Mouse (Mus musculus) CD4-positive, CD25-positive, alpha-beta regulatory T cell, adult 2 months (primary cell): Measurements from ENCODE around the gene Cntn4.

Experiments used
- DNase-seq: peaks from one replicate; pipeline ENCODE4 v3.0.0-alpha.2; 2012; ENCODE audit warnings: low read depth, low spot score

The Cntn4 gene

DNA sequence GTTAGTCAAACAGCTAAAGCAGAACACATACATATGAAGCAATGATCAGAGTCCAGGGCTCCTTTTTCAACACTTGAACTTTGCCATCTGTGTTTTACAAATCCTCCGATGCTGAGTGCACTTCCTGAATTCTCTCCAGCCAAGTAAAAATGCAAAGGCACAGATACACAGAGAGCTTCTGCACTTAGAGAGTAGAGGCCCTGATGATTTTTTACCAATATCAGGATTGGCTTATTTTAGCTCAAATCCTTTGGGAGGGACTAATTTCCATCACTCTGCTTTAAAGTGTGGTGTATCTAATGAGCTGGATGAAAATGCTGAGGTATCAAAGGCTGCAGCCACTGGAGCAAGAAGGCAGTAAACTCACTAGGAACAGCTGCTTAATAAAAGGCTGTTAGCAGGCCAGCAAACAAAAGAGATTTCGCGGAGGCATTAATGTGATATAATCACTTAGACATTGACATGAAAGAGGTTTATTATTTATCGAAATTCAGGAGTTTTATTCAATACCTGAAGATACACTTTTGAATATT is 400.7 kb downstream of the Cntn4 start:
- no peak for DNase-seq

DNA sequence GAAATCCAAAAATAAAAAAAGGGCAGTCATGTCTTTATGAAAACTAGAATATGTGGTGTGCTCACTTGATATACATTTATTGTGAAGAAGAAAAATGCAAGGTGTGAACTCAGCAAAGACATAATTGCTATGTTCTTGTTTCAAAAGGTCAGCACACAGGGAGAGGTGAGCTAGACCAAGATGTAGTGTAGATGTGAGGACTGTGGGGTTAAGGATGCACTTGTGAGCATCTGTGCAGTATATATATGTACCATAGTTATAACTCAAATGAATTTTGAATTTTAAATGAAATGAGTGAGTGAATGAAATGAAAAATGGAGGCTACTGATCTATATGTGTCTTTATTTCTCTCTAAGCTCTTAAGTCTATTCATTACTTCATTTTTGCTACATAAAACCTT is 401.2 kb downstream of the Cntn4 start:
- DNase-seq = no peak

DNA sequence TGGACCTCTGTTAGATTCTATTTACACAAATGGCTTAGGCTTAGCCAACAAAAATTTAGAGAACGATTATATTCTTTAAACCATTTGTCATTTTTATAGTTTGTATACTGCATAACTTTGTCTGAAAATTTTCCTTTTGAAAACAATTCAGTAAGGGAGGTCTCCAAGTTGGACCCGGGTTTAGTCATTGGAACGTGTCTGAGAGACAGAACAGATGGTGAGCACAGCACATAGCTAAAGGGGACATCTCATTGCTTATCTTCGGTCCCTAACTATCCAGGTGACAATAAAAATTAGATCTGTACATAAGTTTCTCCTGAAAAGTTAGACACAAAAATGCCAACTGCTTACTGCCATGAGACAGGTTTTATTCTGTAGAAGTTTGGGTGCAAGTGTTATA is 420.4 kb downstream of the Cntn4 start:
- no peak for DNase-seq

DNA sequence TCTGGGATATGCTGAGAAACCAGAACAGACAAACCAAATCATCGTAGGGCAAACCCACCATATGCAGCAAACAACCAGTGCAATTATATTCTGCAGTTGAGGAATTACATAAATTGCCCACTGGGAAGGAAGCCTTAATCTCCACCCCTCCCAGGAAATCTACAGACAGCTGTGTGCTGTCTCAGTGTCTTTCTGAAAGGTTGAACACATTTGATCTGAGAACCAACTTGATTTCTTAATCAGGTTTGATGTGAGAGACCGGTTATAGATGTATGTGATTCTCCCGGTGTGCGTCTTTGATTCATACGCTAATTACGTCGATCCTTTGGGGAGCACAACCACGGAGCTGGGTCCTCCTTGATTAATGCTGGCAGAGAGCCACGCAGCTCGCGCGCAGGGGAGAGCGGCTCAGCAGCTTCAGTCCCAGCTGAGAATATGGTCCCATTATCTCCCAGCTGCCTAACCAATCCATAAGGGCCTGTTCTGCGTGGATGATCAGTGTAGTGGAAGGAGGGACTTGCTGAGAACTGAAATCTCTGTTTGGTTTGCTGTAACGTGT is 441.1 kb downstream of the Cntn4 start:
- DNase-seq = no peak

DNA sequence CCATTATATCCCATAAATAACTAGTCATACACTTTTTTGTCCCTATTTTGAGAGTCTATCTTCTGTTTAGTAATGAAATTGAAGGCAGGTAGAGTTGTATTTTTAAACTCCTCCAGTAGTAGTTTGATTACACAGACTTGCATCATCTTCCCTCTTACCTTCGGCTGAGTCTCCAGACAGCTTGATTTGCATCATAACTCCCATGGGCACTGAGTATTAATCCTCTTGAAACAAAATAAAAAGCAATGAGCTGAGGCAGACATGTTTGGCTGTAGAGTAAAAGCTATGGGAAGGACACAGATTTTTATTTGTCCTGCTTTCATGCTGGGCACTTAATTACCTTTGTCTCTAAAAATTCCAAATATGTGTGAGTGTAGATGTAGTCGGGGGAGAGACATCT is 476.1 kb downstream of the Cntn4 start:
- no peak for DNase-seq

DNA sequence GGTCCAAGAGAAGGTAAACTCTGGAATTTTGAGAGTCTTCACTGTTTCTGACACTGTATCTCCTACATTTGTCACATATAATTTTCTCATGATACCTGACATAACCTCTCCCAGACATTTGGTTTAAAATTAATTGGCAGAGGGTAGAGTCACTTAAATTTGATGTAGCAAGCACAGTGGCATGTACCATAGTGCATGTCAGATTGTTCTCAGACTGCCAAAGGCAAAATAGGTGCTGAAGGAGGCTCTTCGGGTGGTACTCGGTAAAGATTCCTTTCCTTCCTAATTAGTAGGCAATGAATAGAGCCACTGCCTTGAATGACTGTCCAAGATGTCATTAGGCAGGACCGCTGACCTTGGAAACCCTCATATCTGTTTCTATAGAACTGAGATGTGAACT is 477.9 kb downstream of the Cntn4 start:
- DNase-seq = no peak

DNA sequence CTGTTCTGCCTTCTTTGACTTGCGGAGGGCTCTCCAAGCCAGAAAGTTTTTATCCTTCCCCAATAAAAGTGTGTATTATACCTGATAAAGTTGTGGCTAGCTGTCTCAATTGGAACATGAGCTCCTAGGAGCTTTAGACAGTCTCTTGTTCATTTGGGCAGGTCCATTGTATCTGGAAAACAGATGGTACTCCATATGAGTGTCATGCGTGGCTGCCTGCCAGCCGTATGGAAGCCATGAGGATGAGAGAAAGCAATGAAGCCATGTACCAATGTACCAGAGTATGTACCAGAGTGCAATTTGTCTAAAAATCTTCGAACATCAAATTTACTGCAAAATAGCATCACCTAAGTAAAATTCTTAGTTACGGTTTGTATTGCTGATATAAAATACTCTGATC is 500.1 kb downstream of the Cntn4 start:
- DNase-seq = no peak

DNA sequence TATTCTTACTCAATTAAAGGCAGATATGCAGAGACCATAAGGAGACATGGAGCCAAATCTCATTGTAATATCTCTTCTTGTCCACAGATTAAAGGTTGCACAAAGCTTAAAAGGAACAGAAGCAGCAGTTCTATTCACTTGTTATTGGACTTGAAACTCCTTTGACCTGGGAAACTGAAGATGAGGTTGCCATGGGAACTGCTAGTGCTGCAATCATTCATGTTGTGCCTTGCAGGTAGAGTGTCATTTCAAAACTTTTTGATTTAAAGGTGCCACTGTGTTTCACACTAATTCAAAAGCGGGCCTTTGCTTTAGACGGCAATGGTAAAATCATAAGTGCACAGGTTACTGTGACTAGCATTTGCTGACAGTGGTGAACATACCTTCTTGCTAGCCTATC is 504.1 kb downstream of the Cntn4 start:
- no peak for DNase-seq

DNA sequence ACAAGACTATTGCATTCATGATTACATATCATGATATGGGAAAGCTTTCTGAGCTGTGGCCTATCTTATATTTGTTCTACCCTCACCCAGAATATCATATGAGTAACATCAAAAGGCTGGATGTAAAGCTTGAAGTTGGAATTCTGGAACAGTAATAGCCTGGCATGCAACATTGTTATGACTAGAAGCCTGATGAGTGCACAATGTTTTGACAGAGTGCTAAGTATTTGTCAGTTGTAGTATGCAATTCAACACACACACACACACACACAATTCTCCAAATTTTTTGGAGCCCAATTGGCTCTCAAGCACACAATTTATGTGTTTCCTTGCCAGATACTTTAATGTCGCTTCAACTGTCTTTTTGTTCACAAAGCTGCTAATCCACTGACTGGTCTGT is 523.5 kb downstream of the Cntn4 start:
- DNase-seq = no peak

DNA sequence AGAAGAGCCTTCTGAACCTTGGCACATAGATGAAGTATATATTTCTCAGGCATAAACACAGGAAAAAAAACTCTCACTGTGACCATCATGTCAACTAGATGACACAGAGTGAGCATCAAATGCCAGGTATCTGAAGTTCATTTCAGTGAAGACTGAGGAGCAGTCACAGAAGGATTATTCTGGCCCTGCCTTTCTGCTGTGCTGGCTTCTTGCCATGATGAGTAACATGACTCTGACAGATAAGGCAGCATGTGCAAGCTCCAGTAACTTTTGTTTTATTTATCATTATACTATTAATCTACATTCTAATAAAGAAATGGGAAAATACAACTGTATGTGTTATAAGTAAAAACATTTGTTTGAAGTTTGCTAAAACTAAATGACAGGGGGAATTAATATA is 529.9 kb downstream of the Cntn4 start:
- no peak for DNase-seq

DNA sequence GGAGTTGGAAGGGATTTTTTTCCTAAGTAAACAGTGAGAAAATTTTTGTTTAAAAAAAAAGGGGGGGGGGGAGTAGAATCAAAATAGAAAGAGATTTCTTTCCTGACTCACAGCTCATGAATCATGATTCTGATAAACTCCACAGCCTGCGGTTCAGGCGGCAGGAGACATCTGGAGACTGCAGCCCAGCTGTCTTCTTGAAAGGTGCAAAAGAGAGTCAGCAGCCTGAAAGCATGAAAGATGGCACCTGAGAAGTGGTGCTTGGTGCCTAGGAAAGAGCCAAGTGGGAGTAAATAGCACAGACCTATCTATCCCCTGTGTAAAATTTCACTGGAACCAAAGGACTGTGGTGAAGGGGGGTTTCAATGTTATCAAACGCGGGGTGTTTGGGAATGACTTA is 535.6 kb downstream of the Cntn4 start:
- no peak for DNase-seq

DNA sequence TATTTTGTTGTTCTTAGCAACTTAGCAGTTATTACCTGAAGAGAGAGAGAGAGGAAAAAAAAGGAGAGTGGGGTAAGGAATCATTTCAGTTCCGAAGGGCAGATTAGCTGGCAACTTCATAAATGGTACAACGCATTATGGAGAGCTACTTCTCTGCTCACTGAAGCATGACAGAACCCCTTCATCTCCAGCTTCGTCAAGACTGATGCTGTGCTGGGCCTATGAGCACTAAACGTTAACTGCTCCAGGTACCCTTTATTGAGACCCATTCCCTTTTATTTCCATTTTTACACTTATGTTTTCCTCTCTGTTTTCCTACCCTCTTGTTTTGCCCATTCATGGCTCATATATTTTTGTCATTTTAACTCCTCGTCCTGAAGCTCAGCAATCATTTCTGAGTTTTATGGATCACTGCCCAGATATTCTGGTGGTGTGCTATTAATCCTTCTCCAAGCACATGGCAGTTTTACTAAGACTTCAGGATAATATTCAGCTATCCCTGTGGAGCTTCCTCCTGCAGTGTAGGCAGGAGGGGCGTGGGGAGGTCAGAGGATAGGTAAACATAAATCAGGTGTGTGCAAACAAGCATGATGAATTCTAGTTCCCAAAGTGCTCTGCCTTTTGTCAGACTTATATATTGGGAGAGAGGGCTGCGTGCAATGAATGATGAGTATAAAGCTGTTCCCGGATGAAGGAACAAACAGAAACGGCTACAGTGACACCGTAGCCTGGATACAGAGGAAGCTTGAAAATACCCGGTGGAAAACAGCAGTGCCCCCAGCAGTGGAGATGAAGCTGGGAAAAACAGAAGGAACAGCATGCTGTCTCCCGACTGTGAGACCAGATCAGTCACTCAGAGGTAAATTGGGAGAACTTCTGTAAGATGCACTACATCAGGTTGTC is 559.8 kb downstream of the Cntn4 start:
- no peak for DNase-seq

DNA sequence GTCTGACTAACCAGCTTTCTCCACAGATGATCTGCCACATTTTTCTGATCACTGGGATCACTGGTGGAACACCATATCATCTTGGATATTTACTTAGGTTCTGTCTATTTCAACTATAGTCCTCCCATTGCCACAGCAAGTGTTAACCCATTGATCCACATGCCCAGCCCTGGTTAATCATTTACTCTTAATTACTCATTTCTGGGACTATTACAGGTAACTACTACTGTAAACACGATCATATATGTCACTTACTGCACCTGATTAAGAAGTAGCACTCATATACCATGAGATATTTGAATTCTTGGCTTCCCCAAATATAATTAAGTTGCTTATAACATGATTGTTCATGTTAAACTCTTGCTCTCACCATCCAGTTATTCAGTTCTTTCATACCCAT is 564.1 kb downstream of the Cntn4 start:
- no peak for DNase-seq

DNA sequence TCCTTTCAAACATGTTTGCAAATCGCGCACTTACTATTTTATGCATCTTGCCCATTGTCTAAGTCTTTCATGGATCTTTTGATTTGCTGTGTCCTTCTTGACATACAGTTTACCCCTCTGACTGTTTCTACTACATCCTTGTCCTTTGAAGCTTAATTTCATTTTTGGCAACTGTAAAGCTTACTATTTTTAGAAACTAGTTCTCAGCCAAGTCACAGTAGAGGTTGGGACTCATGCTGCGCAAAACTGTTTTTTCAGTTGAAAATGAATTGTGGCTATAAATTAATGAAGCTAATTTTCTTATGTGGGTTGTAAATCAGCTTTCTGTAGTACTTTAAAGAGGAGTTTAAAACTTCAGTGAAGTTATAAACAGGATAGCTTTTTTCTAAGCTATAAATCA is 585.9 kb downstream of the Cntn4 start:
- DNase-seq = no peak

DNA sequence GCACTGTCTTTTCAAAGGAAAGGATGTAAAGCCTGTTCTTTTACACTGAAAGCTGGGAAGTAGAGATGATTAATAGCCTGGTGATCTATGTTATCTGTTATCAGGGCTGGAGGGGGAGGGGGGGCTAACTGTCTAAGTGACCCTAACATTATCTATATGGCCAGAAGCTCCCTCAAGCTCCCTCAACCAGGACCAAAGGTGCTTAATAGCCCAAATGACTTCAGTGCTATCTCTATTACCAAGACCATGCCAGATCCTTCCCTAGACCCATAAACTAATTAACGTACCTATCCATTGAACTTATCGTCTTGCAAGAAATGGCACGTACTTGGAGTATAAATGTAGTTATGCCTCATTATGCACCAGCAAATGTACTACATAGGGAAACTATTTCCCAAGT is 588.0 kb downstream of the Cntn4 start:
- DNase-seq = no peak

DNA sequence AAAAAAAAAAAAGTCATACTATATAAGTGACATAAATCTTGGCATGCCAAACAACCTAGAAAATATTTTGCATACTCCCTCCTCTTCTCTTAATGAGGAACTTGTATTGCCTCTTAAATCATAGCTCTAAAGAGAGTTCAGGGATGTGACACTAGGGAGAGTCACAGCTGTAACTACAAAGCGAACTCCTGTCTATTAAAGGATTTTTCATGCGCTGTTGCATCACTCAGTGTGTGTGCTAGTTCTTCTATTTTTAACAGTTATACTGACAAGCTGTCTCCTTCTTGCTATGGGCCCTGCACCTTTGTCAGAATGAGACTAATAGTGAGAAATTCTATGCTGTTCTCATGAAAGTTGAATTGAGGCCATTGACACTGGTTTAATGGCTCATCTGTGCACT is 588.8 kb downstream of the Cntn4 start:
- no peak for DNase-seq

DNA sequence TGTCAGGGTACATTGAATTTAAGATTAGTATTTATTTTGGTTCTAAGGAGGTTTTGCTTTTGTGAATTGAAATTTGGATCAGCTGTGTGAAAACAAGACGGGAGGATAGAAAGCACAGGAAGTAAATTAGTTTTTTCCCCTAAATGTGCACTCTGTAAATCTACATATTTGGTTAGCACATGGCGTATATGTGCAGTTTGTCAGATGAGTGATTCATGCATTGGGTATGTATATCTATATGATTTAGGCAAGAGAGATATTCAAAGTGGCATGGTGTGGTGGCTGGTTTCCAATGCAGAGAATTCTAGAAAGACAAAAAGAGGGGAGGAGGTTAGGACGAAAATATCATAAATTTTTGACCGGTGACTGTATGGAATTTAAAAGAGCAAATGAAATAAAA is 591.3 kb downstream of the Cntn4 start:
- DNase-seq = no peak

DNA sequence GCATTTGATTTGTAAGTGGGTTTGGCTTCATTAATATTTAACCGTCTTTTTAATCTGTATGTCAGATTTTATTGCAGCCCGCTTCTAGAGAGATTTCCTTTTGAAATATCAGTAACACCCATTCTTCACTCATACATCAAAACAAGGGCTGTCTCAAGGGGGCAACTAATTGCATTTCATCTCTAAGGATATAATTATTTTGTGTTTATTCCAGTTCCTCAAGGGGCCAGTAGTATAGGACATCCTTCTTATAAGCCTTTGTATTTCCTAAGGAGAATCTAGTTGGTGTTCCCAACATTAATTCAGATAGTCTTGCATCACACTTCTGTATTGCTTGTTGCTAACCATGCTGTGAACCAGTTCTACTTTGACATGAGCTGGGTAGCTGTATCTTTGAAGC is 599.7 kb downstream of the Cntn4 start:
- DNase-seq = no peak

DNA sequence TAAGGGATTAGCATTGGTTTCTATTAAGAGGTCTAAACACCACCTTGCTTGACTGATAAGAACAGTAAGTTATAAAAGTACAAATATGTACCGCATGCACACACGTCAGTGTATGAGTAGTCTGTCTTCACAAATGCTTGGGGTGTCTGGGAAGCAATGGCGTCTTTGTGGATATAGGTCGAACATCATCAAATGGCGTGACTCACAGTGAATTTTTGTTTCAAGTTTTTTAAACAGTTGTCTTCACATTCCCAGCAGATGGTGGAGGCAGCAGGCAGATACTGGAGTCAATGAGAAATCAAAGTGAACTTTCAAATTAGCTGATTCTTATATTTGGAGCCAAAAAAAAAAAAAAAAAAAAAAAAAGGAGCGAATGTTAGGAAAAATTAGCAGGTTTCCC is 604.2 kb downstream of the Cntn4 start:
- DNase-seq = no peak

DNA sequence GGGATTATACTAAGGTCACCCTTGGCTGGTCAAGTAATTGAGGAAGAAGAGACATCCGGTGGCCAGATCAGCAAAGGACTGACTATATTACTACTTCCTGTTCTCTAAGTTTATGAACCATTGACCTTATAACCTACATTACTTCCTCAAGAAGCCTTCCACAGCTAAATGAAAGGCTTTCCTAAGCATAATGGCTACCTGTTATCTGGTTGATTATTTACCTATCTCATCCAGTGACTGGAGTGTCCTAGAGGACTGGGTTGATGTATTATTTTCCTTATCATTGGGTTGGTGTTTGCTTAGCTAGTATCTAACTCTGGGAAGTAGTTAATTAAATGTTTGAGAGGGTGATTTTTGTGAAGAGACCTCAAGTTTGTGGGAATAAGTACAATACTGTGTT is 606.4 kb downstream of the Cntn4 start:
- DNase-seq = no peak

DNA sequence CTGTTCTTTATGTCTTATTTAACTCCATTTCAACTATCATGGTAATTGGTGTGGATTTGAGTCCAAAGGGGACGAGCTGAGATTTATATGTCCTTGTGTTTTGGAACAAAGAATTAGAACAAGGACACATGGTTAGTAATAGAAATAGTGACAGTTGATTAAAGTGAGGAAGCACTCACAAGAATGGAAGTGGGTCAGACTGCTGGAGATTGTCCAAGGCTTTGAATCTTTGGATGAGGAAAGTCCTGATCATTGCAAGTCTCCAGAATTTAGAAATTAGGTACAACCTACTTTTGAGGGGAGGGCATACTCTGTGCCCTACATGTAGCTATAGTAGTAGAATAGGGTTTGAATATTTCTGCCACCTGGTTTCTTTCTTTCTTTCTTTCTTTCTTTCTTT is 622.0 kb downstream of the Cntn4 start:
- DNase-seq = no peak

DNA sequence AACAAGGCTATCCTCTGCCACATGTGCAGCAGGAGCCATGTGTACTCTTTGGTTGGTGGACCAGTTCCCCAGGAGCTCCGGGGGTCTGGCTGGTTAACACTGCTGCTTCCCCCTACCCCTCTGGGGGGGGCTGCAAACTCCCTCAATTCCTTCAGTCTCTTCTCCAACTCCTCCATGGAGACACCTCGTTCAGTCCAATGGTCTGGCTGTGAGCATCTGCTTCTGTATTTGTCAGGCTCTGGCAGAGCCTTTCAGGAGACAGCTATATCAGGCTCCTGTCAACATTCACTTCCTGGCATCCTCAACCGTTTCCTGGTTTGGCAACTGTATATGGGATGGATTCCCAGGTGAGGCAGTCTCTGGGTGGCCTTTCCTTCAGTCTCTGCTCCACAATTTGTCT is 622.7 kb downstream of the Cntn4 start:
- no peak for DNase-seq

DNA sequence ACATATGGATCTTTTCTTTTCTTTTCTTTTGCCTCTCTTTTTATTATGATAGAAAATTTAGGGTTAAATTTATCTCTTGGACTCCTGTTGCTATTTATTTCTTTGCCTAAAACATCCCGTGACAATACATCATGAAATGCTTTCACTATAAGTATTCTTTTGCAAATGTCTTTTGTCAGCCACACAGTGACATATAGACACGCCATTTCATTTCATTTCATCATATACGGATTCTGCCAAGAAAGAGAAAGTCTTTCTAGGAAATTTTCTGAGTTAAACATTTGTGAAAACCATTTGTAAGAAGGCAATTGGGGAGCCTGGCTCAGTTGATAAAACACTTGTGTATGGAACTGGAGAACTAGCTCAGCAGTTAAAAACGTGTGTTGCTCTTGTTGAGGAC is 625.0 kb downstream of the Cntn4 start:
- no peak for DNase-seq
